Mouse (Mus musculus) spleen, adult 2 months (tissue): ENCODE measurements around the gene Idh1.

Experiments used
- CTCF ChIP-seq: fragments of 200-500 bp; IDR thresholded peaks from 2 replicates; pipeline ENCODE4 v1.5.1; 2011; ENCODE audit warnings: mild to moderate bottlenecking, inconsistent platforms; ENCODE audit not compliant: insufficient read depth, insufficient read length, insufficient replicate concordance; ENCODE audit errors: extremely low read depth
- POLR2A ChIP-seq: fragments of 200-500 bp; IDR thresholded peaks from 2 replicates; pipeline ENCODE4 v1.6.1; 2011; ENCODE audit warnings: low read depth, low read length, inconsistent platforms

DNA sequence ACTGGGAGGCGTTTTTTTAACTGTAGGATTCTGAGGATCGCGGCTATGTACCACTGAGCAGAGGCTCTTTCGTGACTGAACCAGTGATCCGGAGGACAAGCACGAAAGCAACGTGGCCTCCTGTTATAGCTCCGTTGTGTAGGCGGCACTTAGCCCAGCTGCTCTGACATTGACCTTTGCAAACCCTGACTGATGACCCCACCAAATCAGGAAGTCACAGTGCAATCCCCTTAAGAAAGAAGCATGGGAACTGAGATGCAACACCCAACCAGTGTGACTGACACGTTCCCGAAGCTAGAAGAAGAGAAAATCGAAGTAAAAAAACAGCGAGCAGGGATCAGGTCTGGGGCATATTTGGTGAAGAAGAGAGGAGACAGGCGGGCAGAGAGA lies 73.5 kb downstream of the Idh1 start:
- TF ChIP-seq POLR2A (no peak), CTCF (no peak)
